Mouse (Mus musculus) naive thymus-derived CD4-positive, alpha-beta T cell, adult 2 months (primary cell): ENCODE measurements around the gene Ubac2.

ENCODE experiments used
- DNase-seq: peaks from one replicate; pipeline ENCODE4 v3.0.0-alpha.2; 2011; ENCODE audit warnings: low read depth

The Ubac2 gene

GRCm38 (mm10) chr14:121895316-121895715 is 16.9 kb downstream of the Ubac2 start:
- no peak for DNase-seq

GRCm38 (mm10) chr14:121896126-121897090 is 18.0 kb downstream of the Ubac2 start:
- no peak for DNase-seq

DNA sequence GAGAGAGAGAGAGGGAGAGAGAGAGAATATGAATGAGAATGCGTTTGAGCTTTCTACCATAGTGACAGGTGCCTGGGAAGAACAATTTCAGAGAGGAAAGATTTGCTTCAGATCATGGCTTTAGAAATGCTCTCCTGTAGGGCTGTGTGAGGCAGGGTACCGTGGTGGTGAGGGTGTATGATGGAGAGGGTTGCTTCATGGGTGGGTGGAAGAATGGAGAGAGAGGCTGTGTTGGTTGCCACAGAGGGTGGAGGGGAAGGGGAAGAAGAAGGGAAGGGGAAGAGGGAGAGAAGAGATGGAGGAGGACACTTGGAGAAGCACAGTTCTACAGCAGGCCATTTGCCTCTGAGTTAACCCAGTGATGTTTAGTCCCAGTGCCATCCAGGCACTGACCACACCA is 19.4 kb downstream of the Ubac2 start:
- no peak for DNase-seq

DNA sequence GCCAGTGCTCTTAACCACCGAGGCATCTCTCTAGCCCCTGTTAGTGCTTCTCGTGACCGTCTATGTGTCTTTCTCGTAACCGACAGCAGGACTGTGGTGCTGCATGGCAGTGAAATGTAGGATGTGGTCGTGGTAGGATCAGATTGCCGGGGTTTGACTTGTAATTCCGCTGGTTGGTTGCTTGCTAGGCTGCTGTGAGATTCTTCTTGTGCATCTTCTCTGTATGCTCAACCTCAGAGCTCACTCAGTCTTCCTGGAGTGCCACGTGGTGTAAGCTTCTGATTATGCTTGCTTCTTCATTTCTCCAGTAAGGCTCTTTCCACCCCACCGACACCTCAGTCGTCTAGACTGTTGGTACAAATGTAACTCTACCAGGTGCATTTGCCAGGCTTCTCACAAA is 20.1 kb downstream of the Ubac2 start:
- peak; percentile 83 for DNase-seq

- peak; percentile 53 for DNase-seq
These were observed 20.7 kb downstream of the Ubac2 start for GRCm38 (mm10) chr14:121899071-121899470.

GRCm38 (mm10) chr14:121901511-121901910 is 23.1 kb downstream of the Ubac2 start:
- DNase-seq, result no peak

DNA sequence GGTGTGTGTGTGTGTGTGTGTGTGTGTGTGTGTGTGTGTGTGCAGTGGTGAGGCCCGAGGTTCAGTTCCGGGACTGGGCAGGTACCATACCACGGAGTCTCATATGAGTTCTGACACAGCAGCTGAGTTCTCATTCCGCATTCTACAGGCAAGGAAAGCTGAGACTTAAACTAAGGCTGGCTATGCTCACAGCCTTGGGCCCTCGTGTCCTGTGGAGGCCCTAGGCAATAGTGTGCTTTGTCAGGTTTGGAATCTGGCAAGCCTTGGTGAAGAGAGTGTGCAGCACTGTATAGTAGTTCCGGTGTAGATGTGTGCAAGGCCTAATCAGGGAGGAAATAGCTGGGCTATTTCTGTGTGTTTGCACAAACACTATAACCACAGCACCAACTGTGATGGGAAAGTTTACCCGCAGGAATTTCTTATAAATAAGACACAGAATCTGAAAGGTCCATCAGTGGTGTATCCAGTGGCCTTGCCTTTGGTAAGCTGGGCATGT is 25.0 kb downstream of the Ubac2 start:
- peak; percentile 57 for DNase-seq

DNA sequence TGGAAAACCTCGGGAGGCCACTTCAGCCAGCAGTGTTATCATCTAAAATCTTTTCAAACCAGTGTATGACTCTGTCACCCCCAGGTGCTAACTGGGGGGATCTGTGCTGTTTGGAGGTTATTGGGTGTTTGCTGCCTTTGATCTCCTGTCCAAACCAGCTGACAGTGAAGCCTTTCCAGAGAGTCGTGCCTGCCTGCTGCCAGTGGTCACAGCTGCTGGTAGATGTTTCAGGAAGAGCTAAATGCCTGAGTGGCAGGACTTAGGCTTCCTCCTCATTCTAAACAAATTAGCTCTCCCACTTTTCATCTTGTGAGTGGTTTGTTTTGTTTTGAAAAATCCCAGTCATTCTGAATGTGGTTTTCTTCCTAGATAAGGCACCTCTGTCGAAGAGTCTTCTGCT is 26.3 kb downstream of the Ubac2 start:
- no peak for DNase-seq

- peak; percentile 66 for DNase-seq
These were observed 28.0 kb downstream of the Ubac2 start for GRCm38 (mm10) chr14:121906341-121906991.

DNA sequence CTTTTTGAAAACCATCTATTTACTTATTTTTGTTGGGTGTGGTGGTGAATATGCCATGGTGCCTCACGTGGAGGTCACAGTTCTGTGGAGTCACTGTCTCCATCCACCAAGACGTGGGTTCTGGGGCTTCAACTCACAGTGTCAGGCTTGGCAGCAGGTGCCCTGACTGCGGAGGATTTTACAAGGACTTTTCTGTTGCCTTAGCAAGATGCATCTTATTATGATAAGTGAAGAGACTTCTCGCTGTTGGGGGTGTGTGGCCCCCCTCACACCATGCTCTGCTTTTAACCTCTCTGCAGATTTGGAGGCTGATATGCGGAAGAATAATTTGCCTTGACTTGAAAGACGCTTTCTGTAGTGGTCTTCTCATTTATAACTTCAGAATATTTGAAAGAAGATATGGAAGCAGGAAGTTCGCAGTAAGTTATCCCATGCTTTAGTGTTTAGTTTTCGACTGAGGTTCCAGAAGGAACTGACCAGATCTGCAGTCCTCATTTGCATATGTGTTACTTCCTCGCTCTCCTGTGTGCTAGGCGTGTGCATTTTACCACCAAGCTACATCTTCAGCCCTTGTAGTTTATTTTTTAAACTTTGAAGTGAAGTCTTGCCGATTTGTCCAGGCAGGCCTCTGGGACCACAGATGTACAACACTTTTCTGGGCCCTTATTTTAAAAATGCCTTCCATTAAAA is 28.7 kb downstream of the Ubac2 start:
- DNase-seq, result peak; percentile 38

DNA sequence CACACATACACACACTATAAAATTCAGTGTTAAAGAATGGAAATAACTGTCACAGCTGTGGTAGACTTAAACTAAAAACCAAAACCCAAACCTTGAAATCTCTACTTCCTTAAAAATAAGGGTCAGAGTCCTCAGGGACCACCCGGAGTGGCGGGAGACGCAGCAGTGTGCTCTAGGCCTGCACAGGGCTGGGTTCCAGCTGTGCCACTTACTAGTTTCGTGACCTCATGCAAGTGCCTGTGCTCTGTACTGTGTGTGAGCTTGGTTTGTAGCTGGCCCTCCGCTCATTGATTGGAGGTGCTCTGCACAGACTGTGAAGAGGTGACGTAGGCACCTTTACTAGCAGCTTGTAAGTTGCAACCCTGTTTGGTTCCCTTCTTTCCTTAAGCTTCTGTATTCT is 31.4 kb downstream of the Ubac2 start:
- DNase-seq, result no peak

DNA sequence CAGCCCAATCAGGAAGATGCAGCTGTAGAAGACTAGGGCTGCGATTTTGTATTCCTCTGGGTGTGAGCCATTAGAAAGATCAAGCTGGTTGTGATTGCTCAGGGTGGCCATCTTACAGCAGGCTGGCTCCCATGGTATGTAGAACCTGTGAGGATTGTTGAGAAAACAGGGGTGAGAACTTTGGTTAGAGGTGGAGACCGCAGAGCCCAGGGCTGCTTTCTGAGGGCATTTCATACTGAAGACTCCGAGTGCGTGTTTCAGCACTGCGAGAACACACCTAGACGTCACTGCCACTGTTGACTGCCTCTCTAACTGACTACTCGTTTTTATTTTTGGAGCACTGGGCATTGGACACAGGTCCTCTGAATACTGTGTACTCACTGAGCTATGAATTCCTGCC is 34.1 kb downstream of the Ubac2 start:
- DNase-seq, result no peak

- peak; percentile 61 for DNase-seq
These were observed 36.7 kb downstream of the Ubac2 start for GRCm38 (mm10) chr14:121915143-121915542.

GRCm38 (mm10) chr14:121915621-121916020 is 37.2 kb downstream of the Ubac2 start, which contains the start of gene Gpr18:
Gene Gpr18 (minus strand): TSS chr14:121915781.
- DNase-seq, result peak; percentile 93

GRCm38 (mm10) chr14:121916311-121917094 is 38.1 kb downstream of the Ubac2 start:
- DNase-seq, result peak; percentile 69

DNA sequence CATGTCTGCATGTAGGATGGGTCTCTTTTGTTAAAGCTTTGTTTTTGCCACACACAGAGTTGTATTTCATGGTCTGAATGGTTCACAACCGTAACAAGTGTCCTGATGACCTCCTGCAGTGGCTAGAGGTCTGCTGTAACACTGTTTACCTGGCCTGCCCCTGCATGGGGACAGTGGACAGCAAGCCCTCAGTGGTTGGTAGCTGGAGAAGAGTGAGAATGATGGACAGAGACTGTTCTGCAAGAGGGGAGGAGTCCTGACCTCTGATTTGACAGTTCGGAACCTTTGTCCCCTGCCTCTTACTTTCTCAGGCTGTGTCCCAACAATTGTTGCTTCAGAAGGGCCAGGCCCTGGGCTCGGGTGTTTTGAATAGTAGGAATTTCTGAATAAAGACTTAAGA is 39.8 kb downstream of the Ubac2 start:
- DNase-seq, result no peak

GRCm38 (mm10) chr14:121919752-121920151 is 41.3 kb downstream of the Ubac2 start:
- DNase-seq, result peak; percentile 83

GRCm38 (mm10) chr14:121920511-121921124 is 42.2 kb downstream of the Ubac2 start:
- no peak for DNase-seq

DNA sequence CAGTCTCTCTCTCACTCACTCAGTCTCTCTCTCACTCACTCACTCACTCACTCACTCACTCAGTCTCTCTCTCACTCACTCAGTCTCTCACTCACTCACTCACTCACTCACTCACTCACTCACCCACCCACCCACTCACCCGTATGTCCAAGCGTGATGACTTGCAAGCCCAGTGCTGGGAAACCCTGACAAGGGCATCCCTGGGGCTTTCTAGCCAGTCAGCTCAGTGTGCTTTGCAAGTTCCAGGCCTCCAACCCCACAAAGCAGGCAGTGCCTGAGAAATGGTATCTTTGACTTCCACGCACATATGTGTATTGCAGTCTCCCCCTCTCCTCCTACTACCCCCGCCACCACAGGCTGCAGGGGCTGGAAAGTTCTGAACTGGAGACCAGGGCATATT is 43.6 kb downstream of the Ubac2 start:
- DNase-seq, result no peak

DNA sequence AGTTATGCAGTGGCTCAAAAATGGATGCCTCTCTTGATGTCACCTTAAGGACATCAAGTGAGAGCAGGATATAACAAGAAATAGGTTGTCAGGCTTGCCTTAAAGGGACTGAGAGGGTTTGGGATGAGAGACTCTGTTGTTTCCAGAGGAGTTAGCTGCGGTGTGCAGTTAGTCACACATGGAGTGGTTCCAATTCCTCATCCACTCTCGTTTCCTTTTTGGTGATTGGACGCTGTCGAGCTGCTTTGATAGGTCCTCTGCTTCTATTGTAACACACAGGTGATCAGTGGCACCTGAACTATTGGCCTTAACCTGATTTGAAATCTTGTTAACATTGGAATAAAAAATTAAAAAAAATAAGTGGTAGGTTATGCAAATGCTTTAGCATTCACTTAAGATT is 44.3 kb downstream of the Ubac2 start:
- DNase-seq, result no peak

DNA sequence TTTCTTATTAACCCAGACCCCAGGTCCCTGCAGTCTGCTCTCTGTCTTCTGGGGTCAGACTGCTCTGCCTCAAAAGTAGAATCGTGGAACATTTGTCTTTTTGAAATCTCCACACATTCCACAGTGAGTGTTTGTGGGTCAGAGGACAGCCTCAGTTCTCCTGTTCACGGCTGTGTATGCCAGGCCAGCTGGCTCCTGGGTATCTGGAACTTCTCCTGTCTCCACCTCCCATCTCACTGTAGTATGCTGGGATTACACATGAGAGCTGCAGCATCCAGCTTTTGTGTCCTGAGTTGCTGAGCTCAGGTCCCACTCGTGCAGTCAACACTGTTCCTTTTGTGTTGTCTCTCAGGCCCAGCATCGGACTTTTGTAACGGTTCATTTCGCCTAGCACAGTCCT is 46.5 kb downstream of the Ubac2 start:
- no peak for DNase-seq
